Mouse (Mus musculus) intestine, postnatal 0 days (tissue): ENCODE measurements around the gene Eras. TPM values are rescaled to one million over a fixed set of nuclear protein-coding genes. Genes with fewer than 3 reads are reported as not detected.
A peak's percentile ranks its signal among the peaks of the same experiment; 100 is the strongest.

Source experiments
- ATAC-seq: fragments of 200-750 bp; cut with Nextera tagmentation; 2 replicates; pipeline ENCODE4 v1.8.0; 2017; ENCODE audit warnings: mild to moderate bottlenecking, moderate TSS enrichment, moderate library complexity
- H3K27ac ChIP-seq: fragments of 300-500 bp; sonication (generic); 2 replicates; pipeline ENCODE4 v1.5.1; 2014; ENCODE audit warnings: mild to moderate bottlenecking, low read depth, low read length, moderate library complexity
- H3K27me3 ChIP-seq: fragments of 300-500 bp; sonication (generic); replicated peaks from 2 replicates; pipeline ENCODE4 v1.6.1; 2014; ENCODE audit warnings: low read length, mixed read lengths; ENCODE audit not compliant: control insufficient read depth, insufficient read depth
- H3K36me3 ChIP-seq: fragments of 300-500 bp; sonication (generic); 2 replicates; pipeline ENCODE4 v1.6.1; 2014; ENCODE audit warnings: mild to moderate bottlenecking, moderate library complexity; ENCODE audit not compliant: control insufficient read depth, insufficient read depth
- H3K4me1 ChIP-seq: fragments of 300-500 bp; sonication (generic); replicated peaks from 2 replicates; pipeline ENCODE4 v1.6.1; 2014; ENCODE audit warnings: antibody characterized with exemption, low read length, mixed read lengths; ENCODE audit not compliant: control insufficient read depth, insufficient read depth
- H3K4me2 ChIP-seq: fragments of 300-500 bp; sonication (generic); replicated peaks from 2 replicates; pipeline ENCODE4 v1.6.1; 2014; ENCODE audit warnings: low read depth, mild to moderate bottlenecking, moderate library complexity
- H3K4me3 ChIP-seq: fragments of 300-500 bp; sonication (generic); 2 replicates; pipeline ENCODE4 v1.5.1; 2014; ENCODE audit warnings: low read depth, low read length
- H3K9ac ChIP-seq: fragments of 300-500 bp; sonication (generic); 2 replicates; pipeline ENCODE4 v1.6.1; 2014; ENCODE audit warnings: mild to moderate bottlenecking, low read depth, low read length
- H3K9me3 ChIP-seq: fragments of 300-500 bp; sonication (generic); 2 replicates; pipeline ENCODE4 v1.6.1; 2016; ENCODE audit warnings: mixed run types; ENCODE audit not compliant: control insufficient read depth
- CTCF ChIP-seq: sonication (generic); IDR thresholded peaks from 2 replicates; pipeline ENCODE4 v1.5.1; 2016; ENCODE audit warnings: low read depth, mild to moderate bottlenecking, control low read depth, antibody characterized with exemption, moderate library complexity
- WGBS: fragments of 180-500 bp; shearing (Covaris S2); extraction: QIAGEN DNeasy Blood & Tissue Kit; methylation state at CpG from one replicate; pipeline ENCODE4 v1.1.7; 2014; 5-methylcytosine and 5-hydroxymethylcytosine counted together
- polyA plus RNA-seq: library from polyadenylated mRNA; unstranded; fragments of >200 nt; fragmentation: Nextera tagmentation; extraction: Ambion mirVana; gene quantifications from 2 replicates; pipeline ENCODE4 v1.2.1, GENCODE M21; 2015

The Eras gene
- polyA plus RNA-seq, 1 experiment from 2014 or later, result not detected

DNA sequence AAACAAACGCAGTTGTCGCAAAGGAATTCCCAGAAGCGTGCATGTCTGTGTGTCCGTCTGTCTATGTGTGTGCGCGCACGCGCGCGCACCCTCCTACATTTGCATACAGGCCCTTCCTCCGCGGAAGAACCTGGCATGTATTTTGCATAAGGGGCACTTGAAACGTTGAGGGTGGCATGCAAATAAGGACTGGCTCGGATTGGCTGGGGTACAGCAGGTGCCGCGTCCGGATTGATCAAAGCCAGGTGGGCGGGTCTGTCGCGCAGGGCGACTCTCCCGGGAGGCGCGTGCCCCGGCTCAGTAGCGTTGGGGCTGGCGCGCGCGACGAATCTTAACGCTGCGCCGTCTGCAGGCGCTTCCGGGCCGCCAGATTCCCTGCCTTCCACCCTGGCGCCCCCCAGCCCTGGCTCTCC is 50.4 kb downstream of the Eras start, which contains the start of gene Pim2:
Gene Pim2 (plus strand): TSS at position 256 of the 413 bp plus-strand sequence.
- H3K36me3 ChIP-seq, result peaks cover 10% of the 10 kb centered on the region; the same call in 1 of the 2 replicates
- H3K4me3 ChIP-seq, result peak within 1 kb of the TSS; percentile 46
- WGBS, result 19% methylated on average over 35 of the region's 38 CpGs
- ATAC-seq, result peak; percentile 97
- no peaks in the 10 kb centered on the region for H3K4me1 ChIP-seq
- no peak within 1 kb of the TSS for H3K27ac ChIP-seq
- peak; percentile 29 for TF ChIP-seq CTCF
- H3K27me3 ChIP-seq, result no peaks in the 10 kb centered on the region
- H3K9ac ChIP-seq, result peak within 1 kb of the TSS; percentile 34; the same call in 1 of the 2 replicates
- peak within 1 kb of the TSS; percentile 77 for H3K4me2 ChIP-seq
- no peaks in the 10 kb centered on the region for H3K9me3 ChIP-seq

Other genes starting within 250 kb of the Eras start
- 1.4 and 1.6 TPM in 2 replicates for gene Magix, start 247.4 kb downstream of the Eras start, polyA plus RNA-seq
- gene Gpkow, start 231.5 kb downstream of the Eras start, polyA plus RNA-seq, result 13.8 and 14.6 TPM in 2 replicates
- 19.3 and 19.5 TPM in 2 replicates for gene Wdr45, start 214.3 kb downstream of the Eras start, polyA plus RNA-seq
- gene Gm45208, start 206.4 kb downstream of the Eras start, polyA plus RNA-seq, result not detected in 2 replicates
- gene Praf2, start 200.2 kb downstream of the Eras start, polyA plus RNA-seq, result 18.2 and 24.0 TPM in 2 replicates
- 20.7 and 22.2 TPM in 2 replicates for gene Ccdc120, start 177.7 kb downstream of the Eras start, polyA plus RNA-seq
- gene Tfe3, start 166.0 kb downstream of the Eras start, polyA plus RNA-seq, result 15.3 and 16.2 TPM in 2 replicates
- gene Gripap1, start 138.8 kb downstream of the Eras start, polyA plus RNA-seq, result 17.6 and 22.2 TPM in 2 replicates
- gene Kcnd1, start 106.3 kb downstream of the Eras start, polyA plus RNA-seq, result 0.60 and 0.68 TPM in 2 replicates
- 21.0 and 22.8 TPM in 2 replicates for gene Otud5, start 87.2 kb downstream of the Eras start, polyA plus RNA-seq
- 9.2 and 10.2 TPM in 2 replicates for gene Pim2, start 50.3 kb downstream of the Eras start, polyA plus RNA-seq
- gene Slc35a2, start 44.6 kb downstream of the Eras start, polyA plus RNA-seq, result 24.3 and 27.0 TPM in 2 replicates
- gene Pqbp1, start 29.3 kb downstream of the Eras start, polyA plus RNA-seq, result 63.1 and 64.3 TPM in 2 replicates
- gene Timm17b, start 29.2 kb downstream of the Eras start, polyA plus RNA-seq, result 106 and 109 TPM in 2 replicates
- not detected in 2 replicates for gene Gm10491, start 20.8 kb downstream of the Eras start, polyA plus RNA-seq
- gene Gm10490, start 19.1 kb downstream of the Eras start, polyA plus RNA-seq, result not detected in 2 replicates
- gene Pcsk1n, start 8.8 kb downstream of the Eras start, polyA plus RNA-seq, result 17.5 and 18.0 TPM in 2 replicates
- 4.6 and 5.4 TPM in 2 replicates for gene Hdac6, start 19.3 kb upstream of the Eras start, polyA plus RNA-seq
- 0.08 TPM in 1 of 2 replicates, not detected in the other for gene Gata1, start 49.5 kb upstream of the Eras start, polyA plus RNA-seq
- 39.5 and 41.4 TPM in 2 replicates for gene Glod5, start 89.9 kb upstream of the Eras start, polyA plus RNA-seq
- 15.5 and 16.5 TPM in 2 replicates for gene Suv39h1, start 146.2 kb upstream of the Eras start, polyA plus RNA-seq
- 0.34 and 0.48 TPM in 2 replicates for gene Was, start 161.9 kb upstream of the Eras start, polyA plus RNA-seq
- gene Wdr13, start 204.3 kb upstream of the Eras start, polyA plus RNA-seq, result 10.1 and 13.6 TPM in 2 replicates
- gene Rbm3, start 217.3 kb upstream of the Eras start, polyA plus RNA-seq, result 591 and 623 TPM in 2 replicates
- 4.0 and 4.5 TPM in 2 replicates for gene Tbc1d25, start 247.6 kb upstream of the Eras start, polyA plus RNA-seq